Mouse (Mus musculus): Measurements from ENCODE around the gene Cox19.
"Not testable (repeated sequence)": the region's sequence is repeated elsewhere in the genome, so short reads cannot be mapped to it uniquely, and the experiment has no call there.

Gene Cox19

DNA sequence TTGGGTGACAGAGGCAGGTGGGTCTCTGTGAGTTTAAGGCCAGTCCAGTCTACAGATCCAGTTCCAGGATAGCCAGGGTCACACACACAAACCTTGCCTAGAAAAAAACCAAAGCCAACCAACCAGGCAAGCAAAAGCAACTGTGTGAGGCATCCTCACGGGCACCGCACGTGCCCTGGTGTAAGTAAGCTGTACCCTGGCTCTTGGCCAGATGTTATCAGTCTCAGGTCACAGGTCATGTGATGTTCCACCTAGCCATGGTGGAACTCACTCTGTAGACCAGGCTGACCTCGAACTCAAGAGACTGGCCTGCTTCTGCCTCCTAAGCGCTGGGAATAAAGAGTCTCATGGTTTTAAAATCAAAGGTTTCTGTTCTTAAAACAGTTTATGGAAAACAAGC, 8.0 kb upstream of the Cox19 start:
- DNase-seq = no peak

DNA sequence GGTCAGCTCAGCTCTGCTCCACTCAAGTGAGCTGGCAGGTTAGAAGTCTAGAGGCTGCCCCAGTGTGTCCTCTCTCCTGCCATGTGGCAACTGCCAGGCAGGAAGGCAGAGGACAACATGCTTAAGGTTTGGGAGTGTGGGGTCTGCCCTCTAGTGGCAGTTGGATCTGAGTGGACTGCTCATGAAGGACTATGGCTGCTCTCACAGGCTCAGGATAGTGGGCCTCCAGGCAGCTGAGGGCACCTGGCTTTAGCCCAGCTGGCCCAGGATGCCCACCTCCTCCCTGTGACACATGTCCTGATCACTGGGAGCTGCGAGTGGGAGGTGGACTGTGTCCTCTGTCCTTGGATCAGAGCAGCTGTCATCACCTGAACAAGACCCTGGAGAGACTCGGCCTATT, 7.4 kb upstream of the Cox19 start:
- peak; percentile 67 for DNase-seq

DNA sequence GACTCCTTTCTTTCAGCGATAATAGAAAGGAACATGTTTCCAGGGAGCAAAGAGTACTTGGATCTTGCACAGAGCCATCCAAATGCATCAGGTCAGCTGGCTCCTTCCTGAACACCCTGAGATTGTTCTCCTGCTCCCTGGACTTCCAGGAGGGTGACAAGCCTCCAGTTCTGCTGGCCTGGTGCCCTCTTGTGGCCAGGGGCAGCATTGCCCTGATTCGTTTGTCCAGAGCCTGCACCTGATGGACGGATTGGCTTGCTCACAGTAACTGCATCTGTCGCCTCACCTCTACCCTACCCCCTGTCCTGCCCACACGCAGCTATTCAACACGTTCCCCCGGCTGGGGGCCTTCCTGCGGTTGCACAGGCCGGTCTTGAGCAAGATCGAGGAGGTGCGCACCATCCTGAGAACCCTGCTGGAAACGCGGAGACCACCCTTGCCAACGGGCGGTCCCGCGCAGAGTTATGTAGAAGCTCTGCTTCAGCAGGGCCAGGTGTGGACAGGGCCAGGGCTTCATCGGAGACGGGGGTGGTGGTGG, 4.1 kb upstream of the Cox19 start:
- DNase-seq = peak; percentile 90

DNA sequence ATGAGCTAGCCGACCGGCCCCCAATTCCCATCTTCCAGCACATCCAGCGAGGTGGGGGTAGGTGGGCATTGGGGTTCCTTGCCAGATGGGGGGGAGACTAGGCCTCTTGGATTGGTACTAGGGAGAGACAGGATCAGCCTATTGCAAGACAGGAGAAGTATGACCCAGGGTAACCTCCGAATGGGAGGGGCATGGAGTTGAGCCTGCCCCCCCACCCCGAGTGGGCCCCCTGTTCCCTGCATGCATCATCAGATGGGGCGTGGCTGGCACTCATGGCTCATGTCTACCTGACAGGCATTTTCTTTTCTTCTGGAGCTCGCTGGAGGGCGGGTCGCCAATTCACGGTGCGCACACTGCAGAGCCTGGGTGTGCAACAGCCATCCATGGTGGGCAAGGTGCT, 2.7 kb upstream of the Cox19 start:
- no peak for DNase-seq

DNA sequence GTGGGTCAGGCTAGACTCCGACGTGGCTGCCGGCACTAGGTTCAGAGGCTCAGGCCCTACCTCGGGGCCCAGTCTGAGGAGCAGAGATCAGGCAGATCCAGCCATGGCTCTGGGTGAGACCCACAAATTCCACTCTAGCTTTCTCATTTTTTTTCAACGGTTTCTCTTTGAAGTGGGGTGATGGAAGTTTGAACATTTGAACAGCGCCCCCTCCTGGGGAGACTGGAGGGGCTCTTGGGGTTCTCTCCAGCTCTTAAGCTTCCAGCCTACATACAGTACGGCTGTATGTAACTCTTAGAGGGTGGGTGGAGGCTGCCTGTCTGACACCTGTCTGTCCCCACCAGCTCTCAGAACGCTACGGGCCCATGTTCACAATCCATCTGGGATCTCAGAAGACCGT, 2.3 kb upstream of the Cox19 start:
- DNase-seq = no peak

DNA sequence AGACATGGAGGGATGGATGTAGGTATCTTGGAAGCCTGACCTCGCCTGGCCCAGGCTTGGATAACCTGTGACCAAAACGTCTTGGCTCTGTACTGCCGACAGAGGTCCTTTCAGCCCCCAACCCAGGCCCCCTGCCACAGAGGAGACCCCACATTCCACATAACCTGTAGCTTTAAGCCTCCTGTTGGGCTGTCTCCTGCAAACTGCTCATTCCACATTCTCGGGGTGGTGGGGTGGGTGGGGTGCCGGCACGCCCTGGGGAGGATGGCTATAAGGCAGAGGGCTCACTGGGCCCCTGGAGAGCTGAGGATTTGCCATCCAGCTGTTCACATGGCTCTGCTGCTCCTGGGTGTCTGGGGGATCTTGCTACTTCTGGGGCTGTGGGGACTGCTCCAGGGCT, 1.1 kb upstream of the Cox19 start, which contains the start of gene Cyp2w1:
Gene Cyp2w1, plus strand, starts transcription at position 301 of the 400 bp plus-strand sequence.
- no peak for DNase-seq

DNA sequence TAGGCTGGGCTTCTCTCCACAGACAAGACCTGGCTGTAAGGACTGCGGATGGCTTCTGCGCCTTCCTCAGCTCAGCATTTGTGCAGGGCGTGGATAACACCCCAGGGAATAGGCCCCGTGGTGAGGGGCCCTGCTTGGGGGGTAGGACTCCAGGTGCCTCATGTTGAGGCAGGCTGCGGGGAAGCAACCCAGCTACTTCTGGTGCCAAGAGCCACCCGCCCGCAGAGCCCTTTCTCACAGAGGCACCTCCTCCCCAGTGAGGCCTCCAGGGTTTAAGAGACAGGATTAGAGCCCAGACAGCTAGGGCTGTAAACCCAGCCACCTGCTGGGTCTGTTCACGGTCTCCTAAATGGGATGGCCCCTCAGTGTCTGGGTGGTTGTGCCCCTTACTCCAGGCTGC, 410 bp upstream of the Cox19 start:
- no peak for DNase-seq

DNA sequence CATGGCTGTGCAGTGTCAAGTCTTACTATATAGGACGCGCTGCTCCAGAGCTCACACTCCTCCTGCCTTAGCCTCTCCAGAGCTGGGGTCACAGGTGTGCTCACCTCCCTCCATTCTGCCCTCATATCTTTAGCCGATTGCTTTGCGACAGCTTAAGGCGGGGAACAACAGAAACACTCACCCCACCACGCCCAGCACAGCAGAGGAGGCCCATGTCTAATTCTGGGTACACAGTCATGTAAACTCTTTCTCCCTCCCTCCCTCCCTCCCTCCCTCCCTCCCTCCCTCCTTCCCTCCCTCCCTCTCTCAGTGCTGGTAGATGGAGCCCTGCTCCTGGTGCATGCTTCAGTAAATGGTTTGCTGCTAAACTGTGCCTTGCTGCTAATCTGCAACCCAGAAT, 1.5 kb downstream of the Cox19 start:
- DNase-seq = no peak

DNA sequence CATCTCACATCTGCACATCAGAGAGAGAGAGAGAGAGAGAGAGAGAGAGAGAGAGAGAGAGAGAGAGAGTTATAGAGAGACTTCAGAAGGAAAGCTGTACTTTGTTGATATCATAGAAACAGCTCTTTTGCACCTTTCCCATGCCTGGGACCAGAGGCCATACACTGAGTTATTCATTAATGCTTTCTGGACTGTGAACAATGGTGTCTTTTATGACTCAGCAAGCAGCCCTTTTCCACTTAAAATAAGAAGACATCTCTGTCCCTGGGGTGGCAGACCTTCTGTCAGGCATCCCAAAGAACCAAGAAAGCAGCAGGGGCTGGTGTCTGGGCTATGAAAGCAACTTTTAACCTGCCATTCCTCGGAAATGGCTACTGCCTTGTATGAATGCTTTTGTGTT, 4.0 kb downstream of the Cox19 start:
- DNase-seq = peak; percentile 25

DNA sequence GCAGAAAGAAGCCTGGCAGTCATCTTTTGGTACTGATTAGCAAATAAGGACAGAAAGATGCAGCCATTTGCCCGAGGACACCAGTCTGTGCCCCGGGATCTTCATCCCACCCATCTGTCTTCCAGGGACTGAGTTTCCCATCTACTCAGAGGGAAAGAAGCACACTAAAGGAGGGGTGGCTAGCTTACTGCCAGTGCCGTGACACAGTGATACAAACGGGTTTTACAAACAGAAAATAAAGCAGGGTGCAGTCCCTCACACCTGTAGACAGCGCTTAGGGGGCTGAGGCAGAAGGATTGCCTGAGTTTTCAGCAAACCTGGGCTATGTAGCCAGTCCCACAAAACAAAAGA, 5.9 kb downstream of the Cox19 start:
- DNase-seq = no peak

DNA sequence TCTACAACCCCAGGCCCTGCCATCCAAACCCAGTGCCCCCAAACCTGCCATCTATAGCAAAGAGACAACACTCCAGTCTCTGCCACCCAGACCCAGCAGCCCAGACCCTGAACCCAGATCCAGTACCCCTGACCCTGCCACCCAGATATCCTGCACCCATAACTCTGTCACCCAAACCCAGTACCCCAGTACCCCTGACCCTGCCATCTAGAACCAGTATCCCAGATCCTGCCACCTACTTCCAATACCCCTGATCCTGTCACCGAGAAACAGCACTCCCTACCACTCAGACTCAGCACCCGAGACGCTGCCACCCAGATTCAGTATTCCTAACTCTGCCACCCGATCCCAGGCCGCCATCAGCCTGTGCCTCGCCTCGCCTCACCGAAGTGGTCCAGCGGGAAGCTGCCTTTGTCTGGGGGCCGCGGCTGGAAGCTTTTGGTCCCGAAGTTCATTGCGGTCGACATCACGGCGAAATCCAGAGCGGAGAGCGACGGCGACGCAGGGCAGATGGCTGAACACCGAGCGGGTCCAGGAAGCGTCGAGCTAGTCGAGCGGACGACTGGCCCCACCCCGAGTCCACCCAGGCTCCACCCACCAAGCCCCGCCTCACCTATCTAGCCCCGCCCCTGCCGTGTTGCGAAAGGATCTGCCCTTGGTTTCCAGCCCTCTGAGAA, 6.4 kb downstream of the Cox19 start:
- peak; percentile 97 for DNase-seq

DNA sequence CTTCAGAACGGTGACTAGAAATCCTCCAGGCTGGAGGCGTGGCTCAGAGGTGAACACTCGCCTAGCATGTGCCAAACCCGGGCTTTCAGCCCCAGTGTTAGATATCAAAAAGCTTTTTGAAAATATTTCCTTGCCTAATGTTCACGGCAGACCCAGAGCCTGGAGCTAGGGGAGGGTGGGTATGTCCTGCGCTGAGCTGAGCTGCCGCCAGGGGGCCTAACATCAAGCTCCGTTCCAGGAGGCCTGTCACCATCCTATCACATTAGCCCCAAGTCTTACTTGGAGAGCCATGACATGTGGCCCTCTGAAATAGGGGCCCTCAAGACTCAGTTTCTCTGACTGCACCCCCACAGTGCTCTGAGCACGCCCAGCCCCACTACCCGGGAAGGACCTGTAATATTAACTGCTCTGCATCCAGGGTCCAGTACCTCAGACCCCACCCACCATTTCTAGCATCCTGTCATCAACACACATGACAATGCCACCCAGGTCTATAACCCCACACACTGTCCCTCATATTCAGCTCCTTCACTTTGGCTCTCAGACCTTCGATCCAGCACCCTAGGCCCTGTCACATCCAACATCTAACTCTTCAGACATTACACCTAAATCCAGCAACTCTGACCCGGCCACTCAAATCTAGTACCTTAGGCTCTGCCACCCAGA, 7.1 kb downstream of the Cox19 start:
- DNase-seq = peak; percentile 81

DNA sequence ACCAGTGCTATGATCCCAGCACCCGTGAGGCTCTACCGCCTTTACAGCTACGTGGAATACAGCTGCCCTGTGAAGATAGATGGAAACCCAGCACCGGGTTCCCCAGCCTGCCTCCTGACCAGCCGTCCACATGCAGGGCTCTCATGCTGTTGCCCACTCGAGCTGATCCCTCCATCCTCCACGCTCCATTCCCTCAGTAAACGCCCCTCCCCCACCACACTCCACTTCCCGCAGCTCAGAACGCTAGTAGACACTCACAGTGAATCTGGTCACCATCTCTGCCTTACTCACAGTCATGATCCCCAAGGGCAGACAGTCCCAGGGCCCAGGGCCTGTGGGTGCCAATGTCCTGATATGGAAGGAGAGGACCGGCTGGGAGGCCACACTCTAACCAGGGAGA, 12.3 kb downstream of the Cox19 start:
- DNase-seq = no peak

DNA sequence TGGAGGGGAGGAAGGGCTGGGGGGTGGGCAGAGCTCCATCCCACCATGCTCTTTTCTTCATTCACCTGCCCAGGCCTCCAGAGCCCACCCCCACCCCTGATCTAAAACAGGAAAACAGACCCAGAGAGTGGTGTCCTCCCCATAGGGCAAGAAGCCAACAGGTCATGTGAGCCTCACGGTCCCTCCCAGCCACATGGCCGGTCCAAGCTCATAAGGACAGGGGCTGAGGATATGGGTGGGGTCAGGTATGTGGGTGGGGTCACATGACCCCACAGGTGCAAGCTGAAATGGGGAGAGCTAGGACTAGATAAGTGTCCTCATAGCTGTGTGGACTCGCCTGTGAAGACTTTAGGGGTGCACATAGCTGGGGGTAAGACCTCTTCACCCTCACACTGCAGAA, 12.8 kb downstream of the Cox19 start:
- peak; percentile 60 for DNase-seq

DNA sequence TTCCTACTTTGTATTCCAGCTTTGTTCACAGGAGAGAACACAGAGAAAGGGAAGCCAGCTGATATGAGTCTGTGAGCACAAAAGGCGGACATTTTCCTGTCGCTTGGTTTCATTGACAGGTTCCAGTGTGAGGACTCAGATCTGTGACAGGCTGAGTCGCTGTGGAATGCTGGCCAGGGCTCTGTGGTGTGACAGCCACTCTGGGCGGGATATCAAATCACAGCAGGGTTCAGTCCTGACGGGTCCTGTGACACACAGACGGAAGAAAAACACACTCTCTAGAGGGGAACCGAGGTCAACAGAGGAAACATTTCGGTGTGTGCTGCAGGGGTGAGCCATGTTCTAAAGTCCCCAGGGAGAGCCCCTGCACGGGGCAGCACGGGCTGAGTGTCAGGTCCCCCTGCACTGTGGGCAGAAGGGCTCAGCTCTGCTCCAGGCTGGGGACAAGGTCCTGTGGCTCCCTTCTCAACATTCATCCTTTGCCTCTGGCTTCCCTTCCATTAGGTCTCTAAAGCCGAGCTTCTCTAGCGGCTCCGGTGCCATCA, 13.3 kb downstream of the Cox19 start:
- DNase-seq = no peak

DNA sequence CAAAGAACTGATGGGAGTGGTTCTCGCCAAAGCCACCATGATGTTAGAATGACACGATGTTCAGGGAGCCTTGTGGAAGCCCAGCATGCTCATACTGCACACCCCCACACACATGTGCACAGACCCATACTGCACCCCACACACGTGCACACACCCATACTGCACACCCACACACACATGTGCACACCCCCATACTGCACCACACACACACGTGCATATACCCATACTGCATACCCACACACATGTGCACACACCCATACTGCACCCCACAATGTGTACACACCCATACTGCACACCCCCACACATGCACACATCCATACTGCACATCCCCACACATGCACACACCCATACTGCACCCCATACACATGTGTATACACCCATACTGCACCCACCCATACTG, 15.6 kb downstream of the Cox19 start:
- DNase-seq = no peak

DNA sequence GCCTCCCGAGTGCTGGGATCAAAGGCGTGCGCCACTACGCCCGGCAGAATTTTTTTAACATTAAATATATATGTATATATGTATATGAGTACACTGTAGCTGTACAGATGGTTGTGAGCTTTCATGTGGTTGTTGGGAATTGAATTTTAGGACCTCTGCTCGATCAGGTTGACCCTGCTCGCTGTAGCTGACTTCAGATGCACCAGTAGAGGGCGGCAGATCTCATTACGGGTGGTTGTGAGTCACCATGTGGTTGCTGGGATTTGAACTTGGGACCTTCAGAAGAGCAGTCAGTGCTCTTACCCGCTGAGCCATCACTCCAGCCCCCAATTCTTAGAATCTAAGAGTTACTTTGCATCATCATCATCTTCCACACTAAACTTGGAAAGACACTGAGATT, 16.8 kb downstream of the Cox19 start:
- not testable (repeated sequence) for DNase-seq

DNA sequence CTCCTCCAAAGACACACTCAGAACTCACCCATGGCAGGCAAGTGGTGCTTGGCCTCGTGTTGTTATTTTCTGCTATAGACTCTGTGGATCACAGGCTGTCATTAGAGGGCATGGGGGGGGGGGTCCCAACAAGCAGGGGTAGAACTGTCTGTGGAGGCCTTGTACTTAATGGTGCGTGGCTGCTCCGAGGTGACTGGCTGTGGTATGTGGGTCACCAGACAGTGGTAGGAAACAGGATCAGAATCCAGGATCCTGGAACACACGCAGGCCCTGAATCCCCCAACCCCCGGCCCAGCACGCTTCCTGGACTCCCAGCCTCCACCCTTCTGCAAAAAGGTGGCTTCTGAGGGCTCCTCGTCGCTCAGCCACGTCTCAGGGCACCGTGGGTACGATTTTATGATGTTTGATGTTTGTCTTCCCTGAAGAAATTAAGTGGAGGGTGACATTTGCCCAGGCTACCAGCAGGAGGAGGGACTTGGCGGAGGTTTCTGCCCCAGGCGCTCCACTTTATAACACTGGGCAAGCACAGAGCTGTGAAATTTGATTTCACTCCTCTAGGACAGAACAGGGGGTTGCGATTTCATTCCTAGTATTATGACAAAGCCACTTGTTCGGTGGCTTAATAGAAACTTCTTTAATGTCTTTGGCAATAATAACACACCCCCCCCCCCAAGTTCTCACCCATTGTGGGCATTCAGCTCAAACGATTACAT, 17.8 kb downstream of the Cox19 start:
- peak; percentile 68 for DNase-seq

DNA sequence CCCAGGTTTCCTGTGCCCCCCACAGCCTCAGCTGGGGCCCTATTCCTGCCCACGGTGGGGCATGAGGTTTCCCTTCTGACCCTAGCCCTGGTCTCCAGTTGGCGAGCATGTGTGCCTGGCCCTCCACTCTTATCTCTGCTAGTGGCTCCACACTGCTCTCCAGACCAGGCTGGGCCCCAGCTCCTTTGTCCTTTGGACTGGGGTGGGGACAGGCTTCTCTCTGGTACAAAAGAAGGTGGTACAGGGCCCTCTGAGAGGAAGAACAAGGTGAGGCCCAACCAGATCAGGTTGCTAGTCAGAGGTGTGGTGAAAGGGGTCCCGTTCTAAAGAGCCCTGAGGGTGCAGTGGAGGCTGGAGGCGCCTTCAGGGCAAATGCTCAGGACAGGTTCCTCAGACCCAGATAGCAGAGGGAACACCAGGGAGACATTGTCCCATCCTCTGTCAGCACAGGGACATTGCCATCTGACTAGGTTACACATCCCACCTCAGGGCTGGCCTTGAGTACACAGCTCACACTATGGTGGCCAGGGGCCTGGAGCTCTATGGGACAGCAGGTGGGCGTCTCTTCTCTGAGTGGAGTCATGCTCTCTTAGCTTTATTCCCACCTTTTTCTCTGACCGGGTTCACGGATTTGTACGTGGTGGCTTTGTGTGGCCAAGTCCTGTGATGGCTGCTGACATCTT, 18.5 kb downstream of the Cox19 start:
- no peak for DNase-seq

DNA sequence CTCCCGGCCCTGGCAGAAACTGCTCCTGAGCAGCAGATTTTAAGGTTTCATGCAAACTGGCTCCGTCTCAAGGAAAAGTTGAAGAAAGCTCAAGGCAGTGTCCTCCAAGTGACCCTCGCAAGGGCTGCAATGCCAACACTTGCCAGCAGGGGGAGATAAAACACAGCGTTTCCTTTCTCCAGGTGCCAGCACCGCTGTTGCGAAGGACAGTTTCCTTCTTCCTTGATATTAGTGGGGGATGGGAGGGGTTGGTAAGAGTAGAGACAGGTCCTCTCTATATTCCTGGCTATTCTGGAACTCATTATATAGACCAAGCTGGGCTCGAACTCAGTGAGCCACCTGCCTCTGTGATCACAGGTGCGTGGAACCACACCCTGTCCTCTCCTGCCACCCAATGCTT, 19.5 kb downstream of the Cox19 start:
- DNase-seq = peak; percentile 92

DNA sequence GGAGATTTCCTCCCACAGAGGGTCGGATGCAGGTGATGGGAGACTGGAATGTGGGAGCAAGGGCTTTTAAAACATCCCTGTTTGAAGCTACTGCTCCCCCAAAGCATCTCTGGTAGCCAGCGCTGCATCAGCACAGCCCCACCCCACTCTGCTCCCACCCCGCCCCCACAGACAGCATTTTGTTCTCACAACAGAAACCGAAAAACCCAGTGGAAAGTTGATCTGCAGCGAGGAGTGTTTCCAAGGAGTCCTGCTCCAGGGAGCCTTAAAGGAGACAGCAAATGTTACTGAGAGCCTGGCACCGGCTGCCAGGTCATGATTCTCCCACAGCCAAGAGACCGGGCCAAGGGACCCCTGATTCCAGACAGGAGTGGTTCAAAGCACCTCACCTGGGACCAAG, 20.5 kb downstream of the Cox19 start:
- DNase-seq = no peak

DNA sequence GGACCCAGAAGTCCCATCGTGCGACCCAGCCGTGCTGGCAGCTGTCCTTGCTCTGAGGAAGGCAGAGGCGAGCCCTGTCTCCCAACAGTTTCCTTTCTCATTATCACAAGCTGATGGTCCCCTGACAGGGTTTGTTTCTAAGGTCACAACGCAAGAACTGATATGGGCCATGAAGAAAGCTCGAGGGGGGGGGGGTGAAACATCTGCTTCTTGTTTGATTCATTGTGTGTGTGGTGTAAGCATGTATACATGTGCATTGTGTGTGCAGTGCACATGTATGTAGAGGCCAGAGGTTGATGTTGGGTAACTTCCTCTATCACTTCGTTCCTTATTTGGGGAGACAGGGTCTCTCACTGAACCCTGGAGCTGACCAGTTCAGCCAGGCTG, 23.6 kb downstream of the Cox19 start:
- no peak for DNase-seq

DNA sequence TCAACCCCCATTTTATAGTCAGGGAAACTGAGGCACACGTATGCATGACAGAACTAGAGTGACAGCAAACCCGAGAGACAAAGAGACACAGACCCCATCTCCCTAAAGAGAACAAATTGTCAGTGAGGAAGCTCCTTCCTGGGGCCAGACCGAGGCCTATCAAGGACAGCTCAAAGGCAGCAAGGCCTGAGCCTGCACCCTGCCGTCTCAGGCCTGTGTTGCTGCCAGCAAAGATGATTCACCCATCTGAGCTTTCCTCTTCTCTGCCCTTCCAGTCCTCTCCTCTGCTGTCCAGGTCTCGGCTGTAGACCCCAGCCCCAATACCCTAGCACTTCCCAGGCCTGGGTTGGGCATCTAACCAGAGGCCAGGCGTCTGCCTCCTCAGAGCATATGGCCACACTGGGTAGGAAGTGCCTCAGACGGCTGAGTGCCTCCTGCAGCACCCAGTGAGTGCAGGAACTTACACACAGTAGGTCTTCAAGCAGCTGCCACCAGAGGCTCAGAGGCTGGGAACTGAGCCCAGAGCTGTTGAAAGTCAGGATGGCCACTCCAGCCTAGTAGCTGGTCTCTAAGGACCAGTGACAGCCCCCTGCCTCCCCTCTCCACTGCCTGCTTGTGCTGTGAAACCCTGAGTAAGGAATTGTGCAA, 24.1 kb downstream of the Cox19 start:
- no peak for DNase-seq
